Mouse (Mus musculus): ENCODE data around the gene Pibf1. TPM values are rescaled to one million over a fixed set of nuclear protein-coding genes. Genes with fewer than 3 reads are reported as not detected.

Gene Pibf1
- polyA plus RNA-seq, 1 experiment = 2.5 TPM

- peaks cover 5% of the 10 kb centered on the region for H3K36me3 ChIP-seq (ENCODE audit: control insufficient read depth, insufficient read depth)
- no peak overlapping the region for H3ac ChIP-seq (ENCODE audit: control insufficient read depth, insufficient read length)
- no peak overlapping the region for H3K4me2 ChIP-seq (ENCODE audit: low read depth)
- H3K79me2 ChIP-seq (ENCODE audit: control insufficient read depth, insufficient read depth) = no peaks in the 10 kb centered on the region
- TF ChIP-seq REST (IDR thresholded peaks at IDR 0.05; ENCODE audit: insufficient read depth, insufficient read length) (no peak), TCF12 (IDR thresholded peaks at IDR 0.05; ENCODE audit: insufficient read depth, poor library complexity, severe bottlenecking) (no peak), MYOG (IDR thresholded peaks at IDR 0.05; ENCODE audit: control insufficient read depth in 1 of 3, insufficient read depth in 1 of 3, insufficient read length in 2 of 3, low read depth in 2 of 3) (no peak), MAX (IDR thresholded peaks at IDR 0.05; ENCODE audit: low read depth) (no peak), E2F4 (IDR thresholded peaks at IDR 0.05; ENCODE audit: insufficient read depth) (no peak), SRF (IDR thresholded peaks at IDR 0.05; ENCODE audit: control insufficient read depth, insufficient read length, low read depth) (no peak), POLR2A (IDR thresholded peaks at IDR 0.05; ENCODE audit: insufficient read length, low read depth) (no peak), POLR2AphosphoS2 (IDR thresholded peaks at IDR 0.05; ENCODE audit: insufficient read length, low read depth) (no peak)
- no peaks in the 10 kb centered on the region for H3K27me3 ChIP-seq (ENCODE audit: control insufficient read depth, insufficient read depth, insufficient read length)
- no peak overlapping the region for H3K4me3 ChIP-seq
These were observed 111.2 kb downstream of the Pibf1 start for GRCm38 (mm10) chr14:99210431-99210830.

GRCm38 (mm10) chr14:99218396-99219012 is 119.3 kb downstream of the Pibf1 start:
- no peak for TF ChIP-seq REST (IDR thresholded peaks at IDR 0.05; ENCODE audit: insufficient read depth, insufficient read length)
- TF ChIP-seq USF1 (IDR thresholded peaks at IDR 0.05; ENCODE audit: low read depth) = no peak
- no peak for TF ChIP-seq POLR2A (IDR thresholded peaks at IDR 0.05; ENCODE audit: insufficient read length, low read depth)
- no peak for TF ChIP-seq TCF12 (IDR thresholded peaks at IDR 0.05; ENCODE audit: insufficient read depth, poor library complexity, severe bottlenecking)
- TF ChIP-seq MYOD1 (IDR thresholded peaks at IDR 0.05; ENCODE audit: control insufficient read depth in 1 of 3, insufficient read length in 2 of 3, low read depth in 2 of 3) = no peak
- no peak for TF ChIP-seq E2F4 (IDR thresholded peaks at IDR 0.05; ENCODE audit: insufficient read depth)
- TF ChIP-seq MYOG (IDR thresholded peaks at IDR 0.05; ENCODE audit: control insufficient read depth in 1 of 3, insufficient read depth in 1 of 3, insufficient read length in 2 of 3, low read depth in 2 of 3) = no peak
- no peak for TF ChIP-seq CEBPB (IDR thresholded peaks at IDR 0.05; ENCODE audit: insufficient read depth, poor library complexity, severe bottlenecking)
- no peak for TF ChIP-seq TCF3 (IDR thresholded peaks at IDR 0.05; ENCODE audit: insufficient read length, low read depth)
- no peak for TF ChIP-seq MAX (IDR thresholded peaks at IDR 0.05; ENCODE audit: low read depth)
- Histone ChIP-seq H3K4me3 (no peak overlapping the region), H3K79me2 (ENCODE audit: control insufficient read depth, insufficient read depth) (no peaks in the 10 kb centered on the region), H3ac (ENCODE audit: control insufficient read depth, insufficient read length) (no peak overlapping the region), H3K36me3 (ENCODE audit: control insufficient read depth, insufficient read depth) (no peaks in the 10 kb centered on the region), H3K27me3 (ENCODE audit: control insufficient read depth, insufficient read depth, insufficient read length) (no peaks in the 10 kb centered on the region), H3K4me2 (ENCODE audit: low read depth) (no peak overlapping the region)

- Histone ChIP-seq H3K27me3 (ENCODE audit: control insufficient read depth, insufficient read depth, insufficient read length) (no peaks in the 10 kb centered on the region), H3K4me3 (no peak overlapping the region), H3K4me2 (ENCODE audit: low read depth) (no peak overlapping the region), H3K36me3 (ENCODE audit: control insufficient read depth, insufficient read depth) (no peaks in the 10 kb centered on the region), H3ac (ENCODE audit: control insufficient read depth, insufficient read length) (no peak overlapping the region), H3K79me2 (ENCODE audit: control insufficient read depth, insufficient read depth) (no peaks in the 10 kb centered on the region)
- no peak for TF ChIP-seq REST (IDR thresholded peaks at IDR 0.05; ENCODE audit: insufficient read depth, insufficient read length)
- no peak for TF ChIP-seq POLR2AphosphoS2 (IDR thresholded peaks at IDR 0.05; ENCODE audit: insufficient read length, low read depth)
- TF ChIP-seq CEBPB (IDR thresholded peaks at IDR 0.05; ENCODE audit: insufficient read depth, poor library complexity, severe bottlenecking) = no peak
- no peak for TF ChIP-seq TCF3 (IDR thresholded peaks at IDR 0.05; ENCODE audit: insufficient read length, low read depth)
- TF ChIP-seq MYOG (IDR thresholded peaks at IDR 0.05; ENCODE audit: control insufficient read depth in 1 of 3, insufficient read depth in 1 of 3, insufficient read length in 2 of 3, low read depth in 2 of 3) = no peak
- TF ChIP-seq SRF (IDR thresholded peaks at IDR 0.05; ENCODE audit: control insufficient read depth, insufficient read length, low read depth) = no peak
- no peak for TF ChIP-seq E2F4 (IDR thresholded peaks at IDR 0.05; ENCODE audit: insufficient read depth)
These were observed 120.5 kb downstream of the Pibf1 start for GRCm38 (mm10) chr14:99219757-99220171.

DNA sequence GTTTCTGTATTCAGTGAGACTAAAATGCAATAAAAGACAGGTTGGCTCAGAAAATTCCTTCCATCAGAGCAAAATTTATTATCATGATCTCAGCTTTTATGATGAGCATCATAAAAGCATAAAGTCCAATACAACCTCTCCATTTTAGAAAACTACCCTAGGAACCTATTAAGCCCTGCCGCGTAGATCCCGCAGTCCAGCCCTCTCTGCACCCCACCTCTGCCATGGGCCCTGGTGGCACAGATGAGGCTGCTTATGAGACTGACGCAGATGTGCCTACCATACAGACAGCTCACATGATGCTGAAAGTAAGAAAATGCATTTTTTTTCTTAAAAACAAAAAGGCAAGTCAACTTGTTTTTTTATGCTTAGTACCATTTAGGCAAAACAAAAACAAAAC is 126.7 kb downstream of the Pibf1 start:
- Histone ChIP-seq H3K36me3 (ENCODE audit: control insufficient read depth, insufficient read depth) (no peaks in the 10 kb centered on the region), H3K4me2 (ENCODE audit: low read depth) (no peak overlapping the region), H3K4me3 (no peak overlapping the region), H3ac (ENCODE audit: control insufficient read depth, insufficient read length) (no peak overlapping the region), H3K27me3 (ENCODE audit: control insufficient read depth, insufficient read depth, insufficient read length) (no peaks in the 10 kb centered on the region), H3K79me2 (ENCODE audit: control insufficient read depth, insufficient read depth) (no peaks in the 10 kb centered on the region)
- TF ChIP-seq E2F4 (IDR thresholded peaks at IDR 0.05; ENCODE audit: insufficient read depth) (no peak), REST (IDR thresholded peaks at IDR 0.05; ENCODE audit: insufficient read depth, insufficient read length) (no peak), TCF12 (IDR thresholded peaks at IDR 0.05; ENCODE audit: insufficient read depth, poor library complexity, severe bottlenecking) (no peak), TCF3 (IDR thresholded peaks at IDR 0.05; ENCODE audit: insufficient read length, low read depth) (no peak), MYOG (IDR thresholded peaks at IDR 0.05; ENCODE audit: control insufficient read depth in 1 of 3, insufficient read depth in 1 of 3, insufficient read length in 2 of 3, low read depth in 2 of 3) (no peak), POLR2A (IDR thresholded peaks at IDR 0.05; ENCODE audit: insufficient read length, low read depth) (no peak)

DNA sequence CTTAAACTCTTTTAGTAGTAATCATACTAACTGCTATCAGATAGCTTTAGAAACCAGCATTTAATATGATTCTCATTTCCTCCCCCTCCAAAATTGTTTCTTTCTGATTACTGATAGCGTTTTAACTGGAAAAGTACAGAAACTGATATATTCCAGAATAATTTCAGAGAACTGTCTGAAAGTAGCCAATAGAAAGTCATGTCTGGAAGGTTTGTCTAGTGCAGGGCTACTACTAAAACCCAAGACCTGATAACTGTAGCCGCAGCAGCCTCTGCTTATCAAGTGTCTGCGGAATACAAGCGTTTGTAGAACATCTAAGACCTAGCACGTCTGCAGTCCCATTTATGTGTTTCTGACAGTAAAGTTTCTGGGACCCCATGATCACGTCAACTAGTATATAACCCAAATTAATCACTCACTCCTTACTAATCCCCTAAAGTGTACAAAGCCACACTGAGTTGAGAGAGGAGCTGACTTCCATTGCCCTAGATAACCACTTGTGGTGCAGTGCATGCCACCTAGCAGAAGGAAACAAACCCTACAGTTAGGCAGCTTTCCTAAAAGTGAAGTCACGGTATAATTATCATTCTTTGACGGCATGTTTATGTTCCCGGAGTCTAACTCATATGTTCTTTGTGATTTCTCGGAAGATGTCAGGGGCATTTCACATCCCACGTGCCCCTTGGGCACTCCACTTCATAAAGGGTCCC is 130.0 kb downstream of the Pibf1 start:
- Histone ChIP-seq H3K79me2 (ENCODE audit: control insufficient read depth, insufficient read depth) (no peaks in the 10 kb centered on the region), H3K4me2 (ENCODE audit: low read depth) (no peak overlapping the region), H3ac (ENCODE audit: control insufficient read depth, insufficient read length) (no peak overlapping the region), H3K27me3 (ENCODE audit: control insufficient read depth, insufficient read depth, insufficient read length) (no peaks in the 10 kb centered on the region), H3K4me3 (no peak overlapping the region), H3K36me3 (ENCODE audit: control insufficient read depth, insufficient read depth) (no peaks in the 10 kb centered on the region)
- TF ChIP-seq USF1 (IDR thresholded peaks at IDR 0.05; ENCODE audit: low read depth) = no peak
- no peak for TF ChIP-seq MYOD1 (IDR thresholded peaks at IDR 0.05; ENCODE audit: control insufficient read depth in 1 of 3, insufficient read length in 2 of 3, low read depth in 2 of 3)
- TF ChIP-seq SRF (IDR thresholded peaks at IDR 0.05; ENCODE audit: control insufficient read depth, insufficient read length, low read depth) = no peak
- TF ChIP-seq TCF12 (IDR thresholded peaks at IDR 0.05; ENCODE audit: insufficient read depth, poor library complexity, severe bottlenecking) = no peak
- no peak for TF ChIP-seq TCF3 (IDR thresholded peaks at IDR 0.05; ENCODE audit: insufficient read length, low read depth)

Measured in myocyte (in vitro differentiated cells).